Mouse (Mus musculus) cerebellum, adult 2 months (tissue): ENCODE results near the gene Ptdss2.
A peak's percentile ranks its signal among the peaks of the same experiment; 100 is the strongest.

ENCODE experiments used
- CTCF ChIP-seq: fragments of 200-500 bp; IDR thresholded peaks from 2 replicates; pipeline ENCODE4 v1.5.1; 2011; ENCODE audit warnings: low read depth, mild to moderate bottlenecking, control low read depth, low read length, moderate library complexity, borderline replicate concordance; ENCODE audit not compliant: insufficient read depth
- POLR2A ChIP-seq: fragments of 200-500 bp; IDR thresholded peaks from 2 replicates; pipeline ENCODE4 v1.6.1; 2011; ENCODE audit warnings: low read length, control low read depth, borderline replicate concordance; ENCODE audit not compliant: insufficient read depth

- TF ChIP-seq CTCF: peak; percentile 97
- no peak for TF ChIP-seq POLR2A
Observed at GRCm38 (mm10) chr7:141176173-141176572, 54.0 kb downstream of the Ptdss2 start.
